Mouse (Mus musculus) frontal cortex, adult 2 months (tissue): Measurements from ENCODE around the gene Helb. TPM values are rescaled to one million over a fixed set of nuclear protein-coding genes. Genes with fewer than 3 reads are reported as not detected.
"Not testable (repeated sequence)": the region's sequence is repeated elsewhere in the genome, so short reads cannot be mapped to it uniquely, and the experiment has no call there.

Source experiments
- DNase-seq, 2 experiments: peaks; one replicate each; pipeline ENCODE4 v3.0.0; 2022; ENCODE audit warnings: low spot score in 1 of 2; ENCODE audit errors: extremely low spot score in 1 of 2
- polyA plus RNA-seq: library from polyadenylated mRNA; depleted of rRNA; stranded (reverse); fragments of >200 nt; gene quantifications from 2 replicates; pipeline ENCODE4 v1.2.3, GENCODE M21; 2012; rRNA removed

The Helb gene
- polyA plus RNA-seq = 4.5 and 4.6 TPM in 2 replicates

- DNase-seq = peak; percentile 89 to 96
Measured at GRCm38 (mm10) chr10:120112507-120113396, at the start of gene Helb. Gene Helb, minus strand, starts transcription at chr10:120112987.

GRCm38 (mm10) chr10:120160533-120160932 is 47.7 kb upstream of the Helb start:
- no peak for DNase-seq

DNA sequence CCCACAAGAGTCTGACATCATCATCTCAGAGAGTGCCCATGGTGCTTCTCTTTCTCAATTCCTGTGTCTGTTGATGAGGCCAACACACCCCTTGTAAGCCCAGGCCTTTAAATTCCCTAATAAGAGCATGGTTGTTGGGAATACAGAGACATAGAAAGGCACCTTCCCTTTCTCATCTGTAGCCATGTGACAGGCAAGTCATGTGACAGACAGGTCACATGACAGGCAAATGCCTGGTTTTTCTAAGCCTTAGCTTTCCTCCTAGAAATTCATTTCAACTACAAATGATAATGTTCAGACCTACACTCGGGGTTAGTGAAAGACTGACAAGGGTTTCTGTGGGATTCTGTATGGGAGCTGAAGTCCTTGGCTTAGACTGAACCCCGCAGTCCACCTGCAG is 41.1 kb upstream of the Helb start:
- no peak for DNase-seq

- no peak for DNase-seq
Measured at GRCm38 (mm10) chr10:120151672-120152071, 38.9 kb upstream of the Helb start.

DNA sequence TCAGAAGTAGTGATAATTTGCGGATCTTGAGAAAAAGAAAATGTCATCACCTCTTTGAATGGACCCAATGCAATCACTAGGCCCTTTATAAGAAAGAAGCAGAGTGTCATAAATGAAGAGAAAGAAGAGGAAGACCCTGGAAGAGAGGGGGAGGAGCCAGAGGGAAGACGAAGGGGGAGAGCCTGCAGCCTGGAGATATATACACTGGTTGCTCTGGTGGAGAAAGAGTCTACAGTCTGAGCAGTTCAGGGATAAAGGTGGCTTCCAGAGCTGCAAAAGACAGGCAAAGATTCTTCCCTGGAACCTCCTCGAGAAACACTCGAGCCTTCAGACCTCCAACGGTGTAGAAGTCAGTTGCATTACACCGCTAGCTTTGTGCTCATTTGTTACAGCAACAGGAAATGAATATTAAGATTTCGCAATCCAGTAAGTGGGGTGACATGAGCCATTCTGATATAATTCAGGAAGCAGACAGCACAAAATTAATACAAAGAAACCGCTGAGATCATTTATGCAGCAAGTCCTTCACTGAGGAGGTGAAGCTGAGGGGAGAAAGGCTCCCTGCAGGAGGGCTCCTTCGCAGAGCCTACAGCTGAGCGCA is 28.2 kb upstream of the Helb start:
- DNase-seq = no peak

DNA sequence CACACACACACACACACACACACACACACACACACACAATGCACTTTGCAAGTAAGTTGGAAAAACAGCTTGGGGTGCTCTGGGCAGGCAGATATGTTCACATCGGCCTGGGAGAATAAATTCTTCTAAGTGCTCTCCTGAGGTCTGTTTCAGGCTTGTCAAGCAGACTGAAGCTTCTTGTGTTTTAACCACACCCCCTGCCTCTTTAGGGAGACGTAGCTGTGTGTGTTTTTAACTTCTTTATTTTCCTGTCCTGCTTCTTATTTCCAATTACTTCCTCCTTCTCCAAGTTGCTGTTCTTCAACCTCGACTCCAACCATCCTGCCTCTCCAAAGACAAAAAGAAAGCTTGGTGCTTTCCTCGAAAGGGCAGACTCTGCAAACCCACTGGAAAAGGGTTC is 27.4 kb upstream of the Helb start:
- no peak for DNase-seq

- no peak for DNase-seq
Measured at GRCm38 (mm10) chr10:120136020-120136562, 23.3 kb upstream of the Helb start.

GRCm38 (mm10) chr10:120133697-120134096 is 20.9 kb upstream of the Helb start:
- no peak for DNase-seq

- peak in 1 of 2 experiments; percentile 84 for DNase-seq
Measured at GRCm38 (mm10) chr10:120130621-120131020, 17.8 kb upstream of the Helb start.

GRCm38 (mm10) chr10:120128601-120129277 is 16.0 kb upstream of the Helb start:
- no peak for DNase-seq

GRCm38 (mm10) chr10:120125465-120125857 is 12.7 kb upstream of the Helb start:
- no peak for DNase-seq

- DNase-seq = peak; percentile 78 to 95
Measured at GRCm38 (mm10) chr10:120124801-120125464, 12.1 kb upstream of the Helb start.

DNA sequence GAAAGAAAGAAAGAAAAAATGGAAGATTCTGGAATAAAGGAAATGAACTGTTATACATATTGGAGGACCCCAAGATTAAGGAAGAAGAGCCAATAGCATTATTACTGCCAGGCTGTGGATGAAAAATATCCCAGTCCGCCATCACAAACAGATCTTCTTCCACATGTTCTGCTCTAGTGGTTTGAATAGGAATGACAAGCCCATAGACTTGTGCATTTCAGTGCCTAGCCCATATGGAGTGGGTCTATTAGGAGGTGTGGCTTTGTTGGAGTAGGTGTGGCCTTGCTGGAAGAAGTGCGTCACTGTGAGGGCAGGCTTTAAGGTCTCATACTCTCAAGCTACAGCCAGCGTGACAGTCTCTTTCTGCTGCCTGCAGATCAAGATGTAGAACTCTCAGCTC is 10.9 kb upstream of the Helb start:
- no peak for DNase-seq

- no peak for DNase-seq
Measured at GRCm38 (mm10) chr10:120115249-120115648, 2.5 kb upstream of the Helb start.

GRCm38 (mm10) chr10:120114493-120114892 is 1.7 kb upstream of the Helb start:
- DNase-seq = no peak

- DNase-seq = no peak
Measured at GRCm38 (mm10) chr10:120113980-120114379, 1.2 kb upstream of the Helb start.

GRCm38 (mm10) chr10:120113482-120113881 is 695 bp upstream of the Helb start:
- not testable (repeated sequence) for DNase-seq

DNA sequence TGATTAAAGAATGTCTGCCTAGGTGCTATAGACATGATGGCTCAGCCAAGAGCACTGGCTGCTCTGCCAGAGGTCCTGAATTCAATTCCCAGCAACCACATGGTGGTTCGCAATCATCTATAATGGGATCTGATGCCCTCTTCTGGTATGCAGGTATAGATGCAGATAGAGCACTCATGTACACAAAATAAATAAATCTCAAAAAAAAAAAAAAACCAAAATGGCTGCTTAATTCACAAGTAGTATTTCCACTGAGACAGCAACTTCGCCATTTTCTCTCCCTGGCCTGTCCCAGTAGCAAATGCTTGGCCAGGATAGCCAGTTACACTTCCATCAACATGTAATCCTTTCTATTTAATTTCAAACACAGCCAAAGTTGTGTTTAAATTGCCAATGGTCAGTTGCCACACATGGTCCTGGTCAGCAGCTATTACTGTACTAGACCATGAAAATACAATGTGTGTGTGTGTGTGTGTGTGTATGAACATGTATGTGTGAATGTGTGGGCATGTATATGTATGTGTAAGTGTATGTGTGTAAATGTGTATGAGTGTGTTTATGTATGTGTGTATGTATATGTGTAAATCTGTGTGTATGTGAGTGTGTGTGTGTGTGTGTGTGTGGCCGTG is 982 bp downstream of the Helb start:
- DNase-seq = no peak

DNA sequence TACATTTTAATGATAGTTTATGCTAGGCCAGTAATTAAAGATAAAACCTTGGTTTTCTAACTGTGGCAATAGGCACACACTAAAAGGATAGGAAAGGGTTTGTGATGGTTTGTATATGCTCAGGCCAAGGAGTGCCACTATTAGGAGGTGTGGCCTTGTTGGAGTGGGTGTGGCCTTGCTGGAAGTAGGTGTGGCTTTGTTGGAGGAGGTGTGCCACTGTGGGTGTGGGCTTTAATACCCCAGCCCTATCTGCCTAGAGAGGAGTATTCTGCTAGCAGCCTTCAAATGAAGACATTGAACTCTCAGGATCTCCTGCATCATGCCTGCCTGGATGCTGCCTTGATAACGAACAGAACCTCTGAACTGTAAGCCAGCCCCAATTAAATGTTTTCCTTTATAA is 12.0 kb downstream of the Helb start:
- no peak for DNase-seq

- DNase-seq = no peak
Measured at GRCm38 (mm10) chr10:120097564-120097963, 15.2 kb downstream of the Helb start.
